Mouse (Mus musculus) ES-Bruce4 (cell line): ENCODE results near the gene Lpin3. TPM values are rescaled to one million over a fixed set of nuclear protein-coding genes. Genes with fewer than 3 reads are reported as not detected.

ENCODE experiments used
- H3K27ac ChIP-seq: 2 replicates; pipeline ENCODE4 v1.5.1; 2012; ENCODE audit warnings: low read length, inconsistent platforms; ENCODE audit not compliant: insufficient read depth
- H3K27me3 ChIP-seq: 2 replicates; pipeline ENCODE4 v1.6.1; 2012; ENCODE audit warnings: mild to moderate bottlenecking, low read length, inconsistent platforms; ENCODE audit not compliant: control insufficient read depth, poor library complexity, insufficient read depth, severe bottlenecking
- H3K36me3 ChIP-seq: 2 replicates; pipeline ENCODE4 v1.6.1; 2012; ENCODE audit warnings: inconsistent platforms, mild to moderate bottlenecking, low read length, moderate library complexity; ENCODE audit not compliant: control insufficient read depth, poor library complexity, insufficient read depth, severe bottlenecking
- H3K4me1 ChIP-seq: one replicate; pipeline ENCODE4 v1.8.1; 2011; ENCODE audit warnings: low read length; ENCODE audit not compliant: control insufficient read depth, insufficient read depth
- H3K4me3 ChIP-seq: 2 replicates; pipeline ENCODE4 v1.5.1; 2011; ENCODE audit warnings: low read depth, mild to moderate bottlenecking, low read length
- H3K9ac ChIP-seq: 2 replicates; pipeline ENCODE4 v1.6.1; 2012; ENCODE audit warnings: low read depth, mild to moderate bottlenecking, inconsistent platforms; ENCODE audit not compliant: poor library complexity, severe bottlenecking
- H3K9me3 ChIP-seq: replicated peaks from 2 replicates; pipeline ENCODE4 v1.6.1; 2012; ENCODE audit warnings: mild to moderate bottlenecking, low read length, inconsistent platforms; ENCODE audit not compliant: control insufficient read depth, poor library complexity, insufficient read depth, severe bottlenecking
- CTCF ChIP-seq: IDR thresholded peaks from one replicate; pipeline ENCODE4 v1.8.1; 2011; ENCODE audit warnings: low read depth, low read length
- EP300 ChIP-seq: IDR thresholded peaks from 2 replicates; pipeline ENCODE4 v1.6.1; 2011; ENCODE audit warnings: low read depth, low read length; ENCODE audit not compliant: insufficient read depth
- POLR2A ChIP-seq: IDR thresholded peaks from one replicate; pipeline ENCODE4 v1.8.1; 2011; ENCODE audit warnings: low read length; ENCODE audit not compliant: insufficient read depth
- polyA plus RNA-seq: library from polyadenylated mRNA; stranded (reverse); fragments of >200 nt; gene quantifications from 2 replicates; pipeline ENCODE4 v1.2.4, GENCODE M21; 2011; ENCODE audit warnings: low read depth; ENCODE audit not compliant: missing spikeins, insufficient read depth, insufficient read length

Lpin3 gene
- polyA plus RNA-seq, 1 experiment = 7.0 TPM

DNA sequence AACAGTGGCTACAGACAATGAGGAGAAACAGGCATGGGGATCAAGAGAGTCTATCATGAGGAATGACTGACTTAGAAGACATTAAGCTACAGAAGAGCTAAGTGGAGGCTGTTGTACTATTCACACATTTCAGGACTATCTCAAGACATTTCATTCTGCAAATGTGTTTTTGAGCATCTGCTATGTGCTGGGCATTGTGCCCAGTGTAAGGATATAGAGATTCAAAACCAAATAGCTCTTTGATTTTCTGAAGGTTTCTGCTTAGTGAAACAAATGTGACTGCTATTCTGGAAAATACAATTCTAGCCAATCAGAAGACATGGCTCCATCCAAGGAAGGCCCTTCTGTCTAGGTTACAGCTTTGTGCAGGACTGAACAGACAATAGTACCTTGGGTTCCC lies 25.8 kb upstream of the Lpin3 start:
- Histone ChIP-seq H3K9ac (no peak overlapping the region), H3K9me3 (no peaks in the 10 kb centered on the region), H3K27me3 (no peaks in the 10 kb centered on the region), H3K4me3 (no peak overlapping the region), H3K36me3 (no peaks in the 10 kb centered on the region), H3K4me1 (no peaks in the 10 kb centered on the region), H3K27ac (no peak overlapping the region)
- TF ChIP-seq EP300 (no peak), POLR2A (no peak), CTCF (no peak)

DNA sequence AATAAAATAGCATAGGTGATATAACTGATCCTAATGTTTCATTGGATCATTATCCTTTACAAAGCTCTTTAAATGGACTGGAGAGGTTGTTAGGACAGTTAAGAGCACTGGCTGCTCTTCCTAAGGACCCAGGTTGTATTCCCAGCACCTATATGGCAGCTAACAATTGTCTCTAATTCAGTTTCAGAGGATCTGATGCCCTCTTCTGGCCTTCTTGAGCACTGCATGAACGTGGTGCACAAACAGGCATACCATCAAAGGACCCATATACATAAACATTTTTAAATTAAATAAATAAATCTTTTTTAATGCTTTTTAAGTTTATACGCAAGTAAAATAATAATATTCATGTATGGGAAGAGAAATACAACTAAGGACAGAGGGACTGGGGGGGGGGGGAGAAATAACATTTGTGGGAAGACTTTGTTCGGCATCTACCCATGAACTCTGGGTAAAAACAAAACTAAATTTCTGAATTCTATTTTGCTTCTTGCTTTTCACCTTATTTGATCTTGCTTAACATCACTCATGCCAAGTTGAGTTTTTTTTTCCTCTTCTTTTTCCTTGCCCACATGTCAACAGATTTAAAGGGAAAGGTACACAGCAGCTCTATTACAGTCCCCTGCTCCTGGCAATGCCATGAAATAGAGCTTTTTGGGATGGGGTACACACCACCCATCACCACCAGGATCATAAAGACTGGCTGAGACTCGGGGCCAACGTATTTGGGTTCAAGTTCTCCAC lies 23.9 kb upstream of the Lpin3 start:
- no peak for TF ChIP-seq CTCF
- TF ChIP-seq POLR2A = no peak
- no peak for TF ChIP-seq EP300
- H3K9ac ChIP-seq = no peak overlapping the region
- no peak overlapping the region for H3K4me3 ChIP-seq
- no peak overlapping the region for H3K27ac ChIP-seq
- H3K36me3 ChIP-seq = no peaks in the 10 kb centered on the region
- no peaks in the 10 kb centered on the region for H3K9me3 ChIP-seq
- H3K27me3 ChIP-seq = no peaks in the 10 kb centered on the region
- no peaks in the 10 kb centered on the region for H3K4me1 ChIP-seq

DNA sequence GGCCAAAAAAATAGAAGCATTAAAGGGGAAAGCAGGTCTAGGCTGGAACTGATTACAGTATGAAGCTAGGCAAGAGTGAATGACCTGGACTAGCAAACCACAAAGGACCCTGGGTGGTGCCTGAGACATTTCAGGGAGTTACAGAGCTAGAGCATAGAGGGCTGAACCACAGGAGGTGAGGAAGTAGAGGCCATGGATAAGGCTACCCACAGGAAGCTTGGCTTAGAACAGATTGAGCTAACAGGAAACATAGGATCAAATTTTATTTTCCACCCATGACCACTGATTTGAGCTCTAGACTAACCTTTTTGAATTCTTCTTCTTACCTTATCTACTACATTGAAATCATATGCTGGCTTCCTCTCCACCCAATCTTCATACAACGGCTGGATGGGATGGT lies 20.1 kb upstream of the Lpin3 start:
- Histone ChIP-seq H3K4me1 (no peaks in the 10 kb centered on the region), H3K27me3 (no peaks in the 10 kb centered on the region), H3K9me3 (no peaks in the 10 kb centered on the region), H3K9ac (no peak overlapping the region), H3K4me3 (no peak overlapping the region), H3K36me3 (no peaks in the 10 kb centered on the region), H3K27ac (no peak overlapping the region)
- TF ChIP-seq POLR2A = no peak

DNA sequence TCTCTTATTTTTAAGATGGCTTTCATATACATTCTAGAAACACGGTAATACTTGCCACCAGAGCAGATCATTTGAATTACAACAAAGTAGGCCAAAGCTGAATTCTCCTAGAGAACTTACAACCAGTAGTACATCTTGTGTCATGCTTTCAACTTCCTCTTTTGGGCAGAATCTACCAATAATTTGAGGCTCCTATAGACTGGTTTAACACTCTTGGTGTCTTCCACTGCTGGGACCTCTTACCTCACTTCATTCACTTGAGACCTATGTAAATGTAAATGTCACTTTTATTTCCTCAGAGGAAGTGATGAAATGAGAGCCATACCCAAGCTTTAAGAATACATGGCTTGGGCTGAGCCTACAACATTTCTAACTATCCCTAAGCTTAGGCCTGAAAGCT lies 16.4 kb upstream of the Lpin3 start:
- H3K4me1 ChIP-seq = no peaks in the 10 kb centered on the region
- no peak overlapping the region for H3K9ac ChIP-seq
- H3K27ac ChIP-seq = no peak overlapping the region
- TF ChIP-seq POLR2A = no peak
- no peak for TF ChIP-seq CTCF
- no peak for TF ChIP-seq EP300
- H3K9me3 ChIP-seq = no peaks in the 10 kb centered on the region
- no peaks in the 10 kb centered on the region for H3K36me3 ChIP-seq
- H3K27me3 ChIP-seq = no peaks in the 10 kb centered on the region
- no peak overlapping the region for H3K4me3 ChIP-seq

DNA sequence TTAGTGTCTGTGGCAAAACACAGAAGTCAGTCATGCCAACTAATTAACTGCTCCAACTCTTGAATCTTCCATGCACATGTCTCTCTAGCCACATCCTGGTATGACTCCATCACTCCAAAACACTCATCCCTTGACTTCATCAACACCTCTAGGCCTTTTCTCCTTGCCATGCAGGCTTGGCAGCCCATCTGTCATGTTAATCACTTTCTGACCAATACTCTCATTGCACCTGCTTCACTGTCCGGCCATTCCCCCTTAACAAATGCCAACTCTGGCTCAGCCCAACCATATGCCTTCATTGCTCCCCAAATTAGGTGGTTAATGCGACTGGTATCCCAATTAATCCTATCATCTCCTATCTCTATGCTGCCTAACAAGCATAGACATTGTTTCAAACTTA lies 15.2 kb upstream of the Lpin3 start:
- no peak for TF ChIP-seq POLR2A
- no peak for TF ChIP-seq CTCF
- no peak for TF ChIP-seq EP300
- Histone ChIP-seq H3K4me3 (no peak overlapping the region), H3K27me3 (no peaks in the 10 kb centered on the region), H3K4me1 (no peaks in the 10 kb centered on the region), H3K36me3 (no peaks in the 10 kb centered on the region), H3K27ac (no peak overlapping the region), H3K9ac (no peak overlapping the region), H3K9me3 (no peaks in the 10 kb centered on the region)

DNA sequence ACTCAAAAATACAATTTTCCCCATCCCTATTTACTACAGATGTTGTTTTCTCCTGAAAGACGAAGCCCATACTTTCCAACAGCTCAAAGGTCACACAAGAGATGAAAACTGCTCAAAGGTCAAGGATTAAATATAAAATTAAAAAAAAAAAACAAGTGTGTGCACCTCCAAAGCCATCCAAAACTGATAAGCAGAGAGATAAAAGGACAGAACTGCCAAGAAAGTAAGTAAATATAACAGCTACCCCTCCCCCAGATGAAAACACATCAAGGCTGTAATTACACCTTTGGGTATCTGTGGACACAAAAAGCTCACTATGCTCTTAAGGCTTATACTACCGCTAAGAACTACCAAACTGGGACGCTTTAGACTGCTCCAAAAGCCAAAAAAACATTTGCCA lies 11.0 kb upstream of the Lpin3 start:
- Histone ChIP-seq H3K27me3 (peaks cover 4% of the 10 kb centered on the region; the same call in 1 of the 2 replicates), H3K4me3 (no peak overlapping the region), H3K9ac (no peak overlapping the region), H3K4me1 (no peaks in the 10 kb centered on the region), H3K36me3 (no peaks in the 10 kb centered on the region), H3K27ac (no peak overlapping the region), H3K9me3 (no peaks in the 10 kb centered on the region)
- TF ChIP-seq EP300 (no peak), POLR2A (no peak), CTCF (no peak)
